Mouse (Mus musculus) spleen, adult 2 months (tissue): ENCODE measurements at regions not wholly inside any gene's neighbourhood (a gene's known extent, or its start where the extent isn't known, plus 50 kb on each side); places are given as distances from the start of the nearest gene placed in this dataset.

Experiments
- CTCF ChIP-seq: fragments of 200-500 bp; IDR thresholded peaks from 2 replicates; pipeline ENCODE4 v1.5.1; 2011; ENCODE audit warnings: mild to moderate bottlenecking, inconsistent platforms; ENCODE audit not compliant: insufficient read depth, insufficient read length, insufficient replicate concordance; ENCODE audit errors: extremely low read depth
- POLR2A ChIP-seq: fragments of 200-500 bp; IDR thresholded peaks from 2 replicates; pipeline ENCODE4 v1.6.1; 2011; ENCODE audit warnings: low read depth, low read length, inconsistent platforms

GRCm38 (mm10) chr14:24797494-24797893 is 310.6 kb downstream of the Rps24 start:
- TF ChIP-seq POLR2A = no peak
- TF ChIP-seq CTCF = no peak
